Comparison of ENCODE assay signal across 15 mouse cellular contexts in genomic region chr10:99531992-99532391, GRCm38 (mm10).
DNase-seq lines count a peak whose midpoint lies in the region; ATAC-seq lines count a peak whose summit lies in the region.
"Had no signal": no experiment of that assay in that cellular context is flagged by ENCODE, and none has a peak within 500 bp of the region (broad histone marks: within the 10 kb centered on the region; RNA-seq: fewer than 3 reads in every experiment).

No protein-coding gene starts in this region.

- no peak overlapping the region for H3K4me2 ChIP-seq in kidney, embryonic 14.5 days (replicated peaks; ENCODE audit: low read depth, low read length)
- H3K4me2 ChIP-seq in embryonic facial prominence, embryonic 15.5 days (replicated peaks): no peak overlapping the region
- H3K4me2 ChIP-seq: intestine, embryonic 15.5 days; liver, embryonic 13.5 days had no signal

- no peaks in the 10 kb centered on the region for H3K36me3 ChIP-seq in kidney, embryonic 14.5 days (ENCODE audit: control insufficient read depth, insufficient read depth, low read length)
- no peaks in the 10 kb centered on the region for H3K36me3 ChIP-seq in embryonic facial prominence, embryonic 10.5 days (replicated peaks)
- H3K36me3 ChIP-seq in embryonic facial prominence, embryonic 15.5 days: no peaks in the 10 kb centered on the region
- H3K36me3 ChIP-seq in limb, embryonic 10.5 days: no peaks in the 10 kb centered on the region
- H3K36me3 ChIP-seq: G1E; intestine, embryonic 15.5 days; liver, embryonic 13.5 days had no signal

- ATAC-seq in kidney, embryonic 14.5 days (ENCODE audit: low FRiP score, low TSS enrichment): peak; percentile 20; the same call in 1 of the 2 replicates
- no peak for ATAC-seq in embryonic facial prominence, embryonic 15.5 days (ENCODE audit: insufficient number of reproducible peaks, low FRiP score, low TSS enrichment, low read depth)
- ATAC-seq: intestine, embryonic 15.5 days had no signal

- H3K27me3 ChIP-seq in kidney, embryonic 14.5 days (ENCODE audit: control insufficient read depth, insufficient read depth, low read length): no peaks in the 10 kb centered on the region
- no peaks in the 10 kb centered on the region for H3K27me3 ChIP-seq in embryonic facial prominence, embryonic 10.5 days (replicated peaks; ENCODE audit: low read depth, poor library complexity, severe bottlenecking)
- H3K27me3 ChIP-seq in embryonic facial prominence, embryonic 15.5 days: no peaks in the 10 kb centered on the region
- H3K27me3 ChIP-seq in limb, embryonic 10.5 days (ENCODE audit: low read depth, poor library complexity, severe bottlenecking): no peaks in the 10 kb centered on the region
- H3K27me3 ChIP-seq: intestine, embryonic 15.5 days; liver, embryonic 13.5 days had no signal

- DNase-seq in kidney, adult 18-20 months: no peak
- DNase-seq in embryonic facial prominence, embryonic 10.5 days (ENCODE audit: low spot score): no peak
- no peak for DNase-seq in limb, embryonic 10.5 days (ENCODE audit: low spot score)
- DNase-seq in right cerebral cortex, adult 18-20 months: no peak
- no peak for DNase-seq in thymus, postnatal 4 days
- DNase-seq: cerebellum, adult 9-11 months; heart, postnatal 14 days; kidney, postnatal 10 days; liver, embryonic 13.5 days; right cerebral cortex, postnatal 4 days; thymus, adult 2 months had no signal

- peak overlapping the region; percentile 17; the same call in 1 of the 2 replicates for H3K27ac ChIP-seq in kidney, embryonic 14.5 days (ENCODE audit: low read depth, low read length)
- peak overlapping the region; percentile 61 for H3K27ac ChIP-seq in embryonic facial prominence, embryonic 10.5 days (replicated peaks)
- H3K27ac ChIP-seq in embryonic facial prominence, embryonic 15.5 days (replicated peaks): peak overlapping the region; percentile 11; the same call in 1 of the 2 replicates
- H3K27ac ChIP-seq in limb, embryonic 10.5 days: peak overlapping the region; percentile 63
- H3K27ac ChIP-seq: intestine, embryonic 15.5 days; liver, embryonic 13.5 days had no signal

- 38% methylated on average over 7 of the region's 7 CpGs for WGBS in kidney, embryonic 14.5 days
- WGBS in embryonic facial prominence, embryonic 10.5 days: 48% methylated on average over 7 of the region's 7 CpGs
- WGBS in embryonic facial prominence, embryonic 15.5 days: 28% methylated on average over 7 of the region's 7 CpGs
- 42% methylated on average over 7 of the region's 7 CpGs for WGBS in limb, embryonic 10.5 days

- H3K4me3 ChIP-seq in kidney, embryonic 14.5 days (ENCODE audit: low read length): no peak overlapping the region
- H3K4me3 ChIP-seq in embryonic facial prominence, embryonic 10.5 days: no peak overlapping the region
- no peak overlapping the region for H3K4me3 ChIP-seq in embryonic facial prominence, embryonic 15.5 days (replicated peaks)
- no peak overlapping the region for H3K4me3 ChIP-seq in limb, embryonic 10.5 days
- H3K4me3 ChIP-seq: intestine, embryonic 15.5 days; liver, embryonic 13.5 days had no signal

- H3K9me3 ChIP-seq in kidney, embryonic 14.5 days (ENCODE audit: control insufficient read depth, low read length): no peaks in the 10 kb centered on the region
- no peaks in the 10 kb centered on the region for H3K9me3 ChIP-seq in embryonic facial prominence, embryonic 10.5 days
- H3K9me3 ChIP-seq in embryonic facial prominence, embryonic 15.5 days (replicated peaks): no peaks in the 10 kb centered on the region
- H3K9me3 ChIP-seq in limb, embryonic 10.5 days (replicated peaks): no peaks in the 10 kb centered on the region
- H3K9me3 ChIP-seq: intestine, embryonic 15.5 days; liver, embryonic 13.5 days had no signal

- peaks cover 11% of the 10 kb centered on the region for H3K4me1 ChIP-seq in kidney, embryonic 14.5 days (ENCODE audit: control insufficient read depth, insufficient read depth, low read length)
- peaks cover 15% of the 10 kb centered on the region for H3K4me1 ChIP-seq in embryonic facial prominence, embryonic 10.5 days
- peaks cover 11% of the 10 kb centered on the region for H3K4me1 ChIP-seq in embryonic facial prominence, embryonic 15.5 days
- H3K4me1 ChIP-seq in limb, embryonic 10.5 days: peaks cover 14% of the 10 kb centered on the region
- H3K4me1 ChIP-seq: liver, embryonic 13.5 days had no signal

- H3K9ac ChIP-seq in kidney, embryonic 14.5 days (ENCODE audit: low read depth, low read length): no peak overlapping the region
- H3K9ac ChIP-seq in embryonic facial prominence, embryonic 15.5 days: no peak overlapping the region
- H3K9ac ChIP-seq: intestine, embryonic 15.5 days; liver, embryonic 13.5 days had no signal

Comparison
In these comparisons a context has a peak if more than half of its experiments do, and no peak if none do; other contexts are left out.
1. H3K27ac ChIP-seq: peak in every context shown above with its lines; median percentile 63 in limb, embryonic 10.5 days; 61 in embryonic facial prominence, embryonic 10.5 days; 17 in kidney, embryonic 14.5 days; 11 in embryonic facial prominence, embryonic 15.5 days.